Mouse (Mus musculus) small intestine, adult 2 months (tissue): ENCODE results near the gene Gm14412. TPM values are rescaled to one million over a fixed set of nuclear protein-coding genes. Genes with fewer than 3 reads are reported as not detected.

Experiments
- polyA plus RNA-seq: library from polyadenylated mRNA; depleted of rRNA; stranded (reverse); fragments of >200 nt; gene quantifications from 2 replicates; pipeline ENCODE4 v1.2.3, GENCODE M21; 2012; rRNA removed

Gene Gm14412
- polyA plus RNA-seq, 1 experiment: not detected

Other genes with a start within 250 kb of the Gm14412 start
- not detected in 2 replicates for gene Gm14401, start 250.0 kb downstream of the Gm14412 start, polyA plus RNA-seq
- gene Gm14410, start 117.9 kb downstream of the Gm14412 start, polyA plus RNA-seq: 0.18 and 0.38 TPM in 2 replicates
- gene Gm14409, start 57.3 kb downstream of the Gm14412 start, polyA plus RNA-seq: not detected in 2 replicates
- 0.42 TPM in 1 of 2 replicates, not detected in the other for gene Gm14418, start 74.0 kb upstream of the Gm14412 start, polyA plus RNA-seq
- 0.43 and 0.70 TPM in 2 replicates for gene Zfp970, start 140.4 kb upstream of the Gm14412 start, polyA plus RNA-seq
- 0.15 TPM in 1 of 2 replicates, not detected in the other for gene Gm14403, start 173.9 kb upstream of the Gm14412 start, polyA plus RNA-seq